Mouse (Mus musculus) heart, adult 9 months (tissue): ENCODE data around the gene Mettl18.

ENCODE experiments used
- DNase-seq, 2 experiments: peaks; one replicate each; pipeline ENCODE4 v3.0.0; 2022; ENCODE audit warnings: low spot score in 2 of 2

Mettl18 gene

GRCm38 (mm10) chr1:164043549-164043948, 48.9 kb downstream of the Mettl18 start:
- DNase-seq: peak; percentile 41 to 55
